Mouse (Mus musculus) layer of hippocampus, postnatal 25 days (tissue): ENCODE results near the gene Mrpl1. TPM values are rescaled to one million over a fixed set of nuclear protein-coding genes. Genes with fewer than 3 reads are reported as not detected.

Experiments used
- DNase-seq, 2 experiments: peaks; one replicate each; pipeline ENCODE4 v3.0.0; 2022; ENCODE audit warnings: mixed read lengths in 2 of 2, low spot score in 1 of 2; ENCODE audit errors: extremely low spot score in 1 of 2
- total RNA-seq, 2 experiments: library from RNA; stranded (reverse); gene quantifications; 2 replicates each; pipeline ENCODE4 v1.2.3; 2021

Mrpl1 gene
- total RNA-seq, 2 experiments from 2014 or later: 16.0 to 18.3 TPM

DNA sequence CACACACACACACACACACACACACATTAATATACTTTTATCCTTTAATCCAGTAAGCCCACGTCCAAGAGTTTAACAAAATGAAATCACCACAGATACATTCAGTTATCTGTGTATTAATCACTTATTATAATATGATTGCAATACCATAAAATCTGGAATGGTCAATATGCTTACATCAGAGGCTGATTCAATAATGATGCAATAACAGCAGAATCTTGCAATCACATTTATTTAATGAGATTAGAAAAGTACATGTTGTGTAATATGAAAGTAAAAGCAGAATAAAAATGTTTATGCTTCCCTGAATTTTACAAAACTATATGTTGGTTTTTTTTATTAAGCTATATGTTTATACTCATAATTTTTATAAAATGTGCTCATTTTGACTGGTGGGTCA, 97.0 kb downstream of the Mrpl1 start:
- DNase-seq: no peak

DNA sequence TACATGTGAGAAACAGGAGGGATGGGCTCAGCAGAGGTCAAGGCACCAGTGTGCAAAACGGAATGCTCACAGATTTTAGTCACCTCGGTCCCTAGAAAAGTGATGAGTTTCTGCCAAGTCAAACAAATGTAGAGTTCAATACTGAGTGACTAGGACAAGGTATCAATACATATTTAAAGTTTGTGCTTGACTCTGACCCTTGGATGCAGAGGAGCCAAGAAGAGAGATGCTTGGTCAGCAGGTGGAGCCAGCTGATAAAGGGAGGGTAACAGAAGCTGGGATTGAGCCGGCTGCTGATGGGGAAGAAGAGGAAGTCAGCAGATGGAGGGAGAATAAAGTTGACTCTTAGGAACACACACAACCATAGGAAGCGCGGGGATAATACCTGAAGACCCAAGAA, 97.5 kb downstream of the Mrpl1 start:
- no peak for DNase-seq

GRCm38 (mm10) chr5:96308086-96308485, 98.8 kb downstream of the Mrpl1 start:
- DNase-seq: no peak

- DNase-seq: no peak
These were observed 99.4 kb downstream of the Mrpl1 start for GRCm38 (mm10) chr5:96308645-96309044.

- no peak for DNase-seq
These were observed 100.3 kb downstream of the Mrpl1 start for GRCm38 (mm10) chr5:96309566-96309965.

DNA sequence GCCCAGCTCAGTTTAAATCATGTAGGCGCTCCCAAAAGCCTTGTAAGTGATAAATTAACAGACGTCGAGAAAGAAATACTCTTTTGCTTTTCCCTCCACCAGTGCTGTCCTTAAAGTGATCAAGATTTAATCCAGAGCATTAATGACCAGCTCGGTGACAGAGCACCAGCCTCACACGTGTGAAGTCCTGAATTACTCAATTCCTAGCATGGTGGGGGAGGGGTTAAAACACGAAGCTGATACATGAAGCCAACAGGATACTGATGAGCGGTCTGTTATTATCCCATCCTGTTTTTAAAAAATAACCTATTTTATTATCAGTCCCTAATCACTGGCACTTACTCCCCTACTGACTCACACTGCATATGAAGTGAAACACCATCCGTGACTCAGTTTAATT, 102.4 kb downstream of the Mrpl1 start:
- no peak for DNase-seq

Other genes with a start within 250 kb of the Mrpl1 start
- 10 to 100 TPM; 68.4 to 69.9 TPM for gene Cnot6l, start 45.3 kb upstream of the Mrpl1 start, total RNA-seq
- 10 to 100 TPM; 10.9 to 14.3 TPM for gene Fras1, start 164.5 kb downstream of the Mrpl1 start, total RNA-seq